Mouse (Mus musculus): ENCODE results near the gene Eri3. TPM values are rescaled to one million over a fixed set of nuclear protein-coding genes. Genes with fewer than 3 reads are reported as not detected.

The Eri3 gene
- total RNA-seq, 2 experiments from 2014 or later = 97.4 to 101 TPM

DNA sequence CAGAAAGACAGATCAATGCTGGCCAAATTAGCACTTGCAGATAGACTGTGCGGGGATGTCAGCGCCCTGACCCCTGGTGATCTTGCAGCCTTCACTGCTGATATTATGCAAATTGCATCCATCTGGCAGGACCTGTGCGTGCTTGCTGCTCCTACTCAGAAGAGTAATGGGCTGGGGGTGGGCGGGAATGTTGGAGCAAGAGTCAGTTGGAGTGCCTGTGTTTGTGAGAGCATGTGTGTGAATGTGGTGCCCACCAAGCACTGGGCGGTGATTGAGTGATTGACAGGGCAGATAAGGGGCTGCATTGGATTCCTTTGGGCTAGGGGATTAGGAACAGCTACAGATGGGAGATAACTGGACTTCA is 105.3 kb downstream of the Eri3 start:
- no peak for TF ChIP-seq CTCF (IDR thresholded peaks at IDR 0.05)
- no peak for DNase-seq
- no peak overlapping the region for H3K27ac ChIP-seq
- no peak overlapping the region for H3K4me3 ChIP-seq
- intact Hi-C loops (cut with DNase I) = no loop called here

DNA sequence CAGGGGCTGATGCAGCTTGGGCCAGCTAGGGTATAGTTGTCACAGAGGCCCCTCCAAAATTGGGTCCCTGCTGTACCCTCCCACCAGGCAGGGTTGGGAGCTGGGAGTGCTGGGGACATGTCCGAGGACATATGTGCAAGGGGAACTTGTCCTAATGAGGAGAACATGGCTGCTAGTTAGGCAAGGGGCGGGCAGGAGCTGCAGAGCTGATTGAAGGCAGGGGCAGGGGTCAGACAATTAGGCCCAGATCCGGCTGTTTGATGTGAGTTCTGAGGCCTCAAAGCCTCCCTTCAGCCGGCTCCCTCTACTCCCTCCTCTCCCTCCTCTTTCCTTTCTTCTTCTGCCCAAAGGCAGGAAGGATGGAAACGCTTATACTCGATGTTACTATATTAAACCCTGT is 106.8 kb downstream of the Eri3 start:
- H3K27ac ChIP-seq = no peak overlapping the region
- intact Hi-C loops (cut with DNase I) = no loop called here
- no peak for TF ChIP-seq CTCF (IDR thresholded peaks at IDR 0.05)
- H3K4me3 ChIP-seq = no peak overlapping the region
- DNase-seq = no peak

DNA sequence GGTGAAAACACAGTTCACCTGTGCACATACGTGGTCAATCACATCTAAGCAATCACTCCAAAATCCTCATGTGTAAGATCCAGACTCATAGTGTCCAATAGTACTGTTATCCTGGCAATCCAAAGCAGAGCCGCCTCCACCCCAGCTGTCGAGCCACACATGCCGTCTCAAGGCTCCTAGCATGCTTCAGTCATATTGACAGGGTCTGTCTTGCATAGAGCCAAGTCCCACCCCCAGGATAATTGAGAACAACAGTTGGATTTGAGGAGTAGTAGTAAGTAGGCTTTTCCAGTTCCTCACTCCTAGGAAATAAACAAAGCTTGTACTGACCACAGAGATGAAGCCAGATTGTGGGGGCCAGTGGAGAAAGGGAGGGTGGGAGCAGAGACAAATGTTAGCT is 107.5 kb downstream of the Eri3 start:
- Histone ChIP-seq H3K27ac (no peak overlapping the region), H3K4me3 (no peak overlapping the region)
- no peak for DNase-seq
- intact Hi-C loops (cut with DNase I) = no loop called here
- no peak for TF ChIP-seq CTCF (IDR thresholded peaks at IDR 0.05)

GRCm38 (mm10) chr4:117658582-117659444 is 108.6 kb downstream of the Eri3 start:
- TF ChIP-seq CTCF (IDR thresholded peaks at IDR 0.05) = peak; percentile 44
- Histone ChIP-seq H3K4me3 (no peak overlapping the region), H3K27ac (no peak overlapping the region)
- intact Hi-C loops (cut with DNase I) = no loop called here
- peak; percentile 48 for DNase-seq

- intact Hi-C loops (cut with DNase I) = no loop called here
- TF ChIP-seq CTCF (IDR thresholded peaks at IDR 0.05) = no peak
- no peak overlapping the region for H3K4me3 ChIP-seq
- H3K27ac ChIP-seq = no peak overlapping the region
- DNase-seq = no peak
Observed at GRCm38 (mm10) chr4:117660001-117660400, 109.8 kb downstream of the Eri3 start.

DNA sequence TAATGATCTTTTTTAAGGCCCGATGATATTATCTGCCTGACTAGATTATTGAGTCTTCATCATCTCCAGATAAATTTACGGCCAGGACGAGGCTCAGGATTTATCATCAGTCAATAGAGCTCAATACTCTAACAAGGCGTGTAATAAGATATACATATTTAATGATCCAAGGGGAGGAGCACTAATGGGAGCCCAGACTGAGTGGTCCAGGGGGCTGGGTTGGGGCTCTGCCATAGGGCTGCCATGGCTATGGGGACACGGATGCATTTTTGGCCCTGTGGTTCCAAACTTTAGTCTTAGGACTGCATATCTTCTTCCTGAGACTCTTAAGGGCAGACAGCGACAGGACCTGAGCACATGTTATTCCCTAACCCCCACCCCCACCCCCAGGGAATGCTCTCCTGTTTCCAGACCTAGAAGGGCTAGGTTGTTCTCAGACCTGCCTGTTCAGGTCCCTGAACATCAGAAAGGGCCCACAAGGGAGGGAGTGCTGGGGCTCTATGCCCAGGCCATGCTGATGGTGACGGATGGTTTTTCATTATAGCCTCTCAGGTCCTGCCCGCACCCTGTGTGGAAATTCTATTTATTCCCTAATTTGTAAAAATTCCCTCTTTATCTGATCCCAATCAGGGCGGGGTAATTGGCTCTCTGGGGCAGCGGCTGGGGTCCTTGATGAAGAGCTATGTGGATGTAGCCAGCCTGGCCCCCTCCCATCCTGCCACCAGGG is 114.4 kb downstream of the Eri3 start:
- intact Hi-C loops (cut with DNase I) = no loop called here
- H3K4me3 ChIP-seq = no peak overlapping the region
- TF ChIP-seq CTCF (IDR thresholded peaks at IDR 0.05) = no peak

GRCm38 (mm10) chr4:117665531-117665930 is 115.4 kb downstream of the Eri3 start:
- peak; percentile 88 for DNase-seq
- H3K27ac ChIP-seq = peak overlapping the region; percentile 9
- no peak overlapping the region for H3K4me3 ChIP-seq
- intact Hi-C loops (cut with DNase I) = no loop called here
- TF ChIP-seq CTCF (IDR thresholded peaks at IDR 0.05) = 0 out of 2 replicates have a peak, but pooled peaks have one; percentile 1

More for the DNA sequence above, 114.4 kb downstream of the Eri3 start:
- no peak overlapping the region; the same call in 1 of the 2 replicates for H3K27ac ChIP-seq
- no peak for DNase-seq

DNA sequence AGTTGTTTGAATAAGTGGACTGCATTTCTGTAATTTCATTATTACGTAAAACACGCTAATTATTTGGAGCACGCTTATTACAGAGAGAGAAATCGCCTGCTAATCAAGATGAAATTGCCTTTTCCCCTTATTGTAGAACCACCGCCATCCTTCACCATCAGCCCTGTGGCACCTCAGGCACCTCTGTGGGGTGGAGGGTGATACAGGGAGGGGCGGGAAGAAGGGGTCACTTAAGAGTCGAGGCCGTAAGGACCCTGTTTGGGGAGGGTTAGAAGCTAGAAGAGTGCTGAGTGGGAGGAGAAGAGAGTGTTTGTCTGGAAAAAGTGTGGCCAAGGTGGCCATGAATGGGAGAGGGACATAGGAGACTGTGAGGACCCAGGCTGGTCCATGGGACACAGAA is 115.9 kb downstream of the Eri3 start:
- no peak for TF ChIP-seq CTCF (IDR thresholded peaks at IDR 0.05)

DNA sequence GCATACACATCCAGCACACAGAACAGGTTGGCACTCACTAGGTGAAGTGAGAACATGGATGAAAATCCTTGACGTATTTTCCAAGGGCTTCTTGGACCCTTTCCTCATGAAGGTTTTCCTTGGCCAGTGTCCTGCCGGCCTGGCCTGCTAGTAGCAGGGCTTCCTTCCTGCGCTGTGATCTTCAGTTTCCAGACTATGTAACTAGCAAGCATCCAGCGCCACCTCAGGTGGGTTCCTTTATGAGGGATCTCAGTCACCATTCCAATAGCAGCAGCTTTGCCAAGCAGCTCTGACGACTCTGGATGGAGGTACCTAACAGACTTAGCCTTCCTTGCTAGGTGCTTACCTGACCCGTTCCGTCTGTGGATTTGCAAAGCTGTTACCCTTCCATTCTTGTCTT is 119.7 kb downstream of the Eri3 start:
- intact Hi-C loops (cut with DNase I) = loop anchor here (10.0 kb wide), 4 partner anchors 115 to 395 kb away; partner anchors contain the start of gene Eri3
- TF ChIP-seq CTCF (IDR thresholded peaks at IDR 0.05) = no peak
- Histone ChIP-seq H3K4me3 (no peak overlapping the region), H3K27ac (no peak overlapping the region)
- DNase-seq = no peak

More for the DNA sequence above, 115.9 kb downstream of the Eri3 start:
- intact Hi-C loops (cut with DNase I) = no loop called here
- Histone ChIP-seq H3K4me3 (no peak overlapping the region), H3K27ac (peak overlapping the region; percentile 9; the same call in 1 of the 2 replicates)
- no peak for DNase-seq

DNA sequence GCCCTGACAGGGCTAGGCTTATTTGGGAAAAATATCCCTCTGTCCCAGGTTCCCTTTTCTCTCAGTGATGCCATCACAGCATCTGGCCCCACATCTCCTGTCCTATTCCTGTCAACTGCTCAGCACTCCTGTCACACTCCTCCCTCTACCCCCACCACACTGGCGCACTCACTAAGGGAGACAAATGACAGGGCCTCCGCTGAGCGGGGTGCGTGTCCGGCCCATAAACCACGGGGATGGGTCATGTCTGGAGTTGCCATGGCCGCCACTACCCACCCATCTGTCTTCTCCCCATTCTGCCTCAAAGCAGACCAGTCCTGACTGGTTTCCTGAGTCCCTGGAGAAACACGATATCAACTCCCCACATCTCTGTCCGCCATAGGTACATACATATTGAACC is 121.9 kb downstream of the Eri3 start:
- H3K27ac ChIP-seq = no peak overlapping the region
- DNase-seq = no peak
- intact Hi-C loops (cut with DNase I) = loop anchor here (10.0 kb wide), 4 partner anchors 117 to 397 kb away; partner anchors contain the start of gene Eri3
- no peak overlapping the region for H3K4me3 ChIP-seq
- TF ChIP-seq CTCF (IDR thresholded peaks at IDR 0.05) = no peak

DNA sequence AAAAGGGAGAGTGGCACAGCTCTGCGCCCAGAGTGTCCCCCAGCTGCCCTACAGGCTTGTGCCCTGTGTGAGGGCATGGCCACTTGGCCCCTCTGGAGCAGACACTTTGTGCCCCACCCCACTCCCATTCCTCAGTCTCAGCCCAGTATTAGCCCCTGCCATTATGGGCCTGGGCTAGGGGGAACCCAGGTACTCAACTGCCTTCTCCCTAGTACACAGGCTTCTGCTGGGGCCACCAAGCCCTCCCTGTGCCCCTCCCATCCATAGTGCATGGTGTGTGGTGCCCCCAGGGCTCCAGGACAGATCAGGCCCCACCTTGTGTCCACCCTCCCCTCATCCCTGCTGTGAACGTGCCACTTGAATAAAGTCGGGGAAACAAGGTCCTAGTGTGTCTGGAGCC is 123.7 kb downstream of the Eri3 start:
- DNase-seq = no peak
- TF ChIP-seq CTCF (IDR thresholded peaks at IDR 0.05) = no peak
- Histone ChIP-seq H3K4me3 (no peak overlapping the region), H3K27ac (no peak overlapping the region)
- intact Hi-C loops (cut with DNase I) = loop anchor here (10.0 kb wide), 4 partner anchors 119 to 399 kb away; partner anchors contain the start of gene Eri3

DNA sequence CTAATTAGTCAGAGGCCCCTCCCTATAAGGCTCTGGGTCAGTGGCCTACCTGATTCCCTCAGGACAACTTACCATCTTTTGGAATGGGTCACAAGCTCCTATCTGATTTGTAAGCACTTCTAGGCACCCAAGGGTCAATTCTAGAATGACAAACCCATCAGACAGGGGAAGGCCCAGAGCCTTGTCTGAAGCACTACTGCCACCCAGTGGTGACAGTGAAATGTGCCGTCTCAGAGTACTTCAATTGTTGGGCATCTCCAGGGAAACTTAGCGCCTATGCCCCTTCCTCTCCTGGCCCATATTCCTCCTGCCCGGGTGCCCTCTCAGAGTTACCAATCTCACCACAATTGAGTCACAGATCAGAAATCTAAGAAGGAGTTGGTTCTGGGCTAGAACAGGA is 126.7 kb downstream of the Eri3 start:
- no peak overlapping the region for H3K4me3 ChIP-seq
- TF ChIP-seq CTCF (IDR thresholded peaks at IDR 0.05) = peak; percentile 94
- intact Hi-C loops (cut with DNase I) = loop anchor here (2.0 to 10.0 kb wide), 5 partner anchors 48 to 402 kb away; partner anchors contain the start of gene Eri3
- peak; percentile 81 for DNase-seq
- no peak overlapping the region for H3K27ac ChIP-seq

- H3K27ac ChIP-seq = no peak overlapping the region
- peak overlapping the region; percentile 87 for H3K4me3 ChIP-seq
- DNase-seq = no peak
- TF ChIP-seq CTCF (IDR thresholded peaks at IDR 0.05) = no peak
- intact Hi-C loops (cut with DNase I) = no loop called here
Observed at GRCm38 (mm10) chr4:117680963-117681362, 130.8 kb downstream of the Eri3 start.
